Mouse (Mus musculus): Measurements from ENCODE around the gene Olfr323.

Gene Olfr323

GRCm38 (mm10) chr11:58630401-58630800, at the start of gene Olfr323:
Gene Olfr323, minus strand, starts transcription at chr11:58630501.
- DNase-seq (ENCODE audit: low spot score in 2 of 2) = no peak

DNA sequence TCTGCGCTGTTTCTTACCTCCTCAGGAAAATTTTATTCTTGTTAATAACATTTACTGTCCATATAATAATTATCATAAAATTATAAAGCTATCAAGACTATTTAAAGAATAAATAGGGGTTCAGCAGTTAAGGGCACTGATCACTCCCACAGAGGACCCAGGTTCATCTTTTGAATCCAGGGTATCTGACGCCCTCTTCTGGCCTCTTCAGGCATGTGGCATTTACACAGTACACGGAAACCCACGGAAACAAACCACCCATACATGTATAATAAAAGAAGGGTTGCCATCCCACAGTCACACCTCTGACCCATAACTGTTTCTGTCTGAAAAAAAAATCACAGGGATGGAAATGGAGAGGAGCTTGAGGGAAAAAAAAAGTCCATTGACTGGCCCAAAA, 41.5 kb upstream of the Olfr323 start:
- DNase-seq (ENCODE audit: low spot score in 2 of 2) = no peak

GRCm38 (mm10) chr11:58669252-58669651, 39.0 kb upstream of the Olfr323 start:
- no peak for DNase-seq (ENCODE audit: low spot score in 2 of 2)

- DNase-seq (ENCODE audit: low spot score in 2 of 2) = no peak
Observed at GRCm38 (mm10) chr11:58658596-58658995, 28.3 kb upstream of the Olfr323 start, which contains the start of gene Olfr322. Gene Olfr322, plus strand, starts transcription at chr11:58658782.

GRCm38 (mm10) chr11:58655151-58655550, 24.9 kb upstream of the Olfr323 start:
- DNase-seq (ENCODE audit: low spot score in 2 of 2) = no peak

- DNase-seq (ENCODE audit: low spot score in 2 of 2) = no peak
Observed at GRCm38 (mm10) chr11:58643350-58643749, 13.0 kb upstream of the Olfr323 start.

- no peak for DNase-seq (ENCODE audit: low spot score in 2 of 2)
Observed at GRCm38 (mm10) chr11:58641638-58642358, 11.5 kb upstream of the Olfr323 start.

- DNase-seq (ENCODE audit: low spot score in 2 of 2) = no peak
Observed at GRCm38 (mm10) chr11:58641057-58641456, 10.8 kb upstream of the Olfr323 start.

DNA sequence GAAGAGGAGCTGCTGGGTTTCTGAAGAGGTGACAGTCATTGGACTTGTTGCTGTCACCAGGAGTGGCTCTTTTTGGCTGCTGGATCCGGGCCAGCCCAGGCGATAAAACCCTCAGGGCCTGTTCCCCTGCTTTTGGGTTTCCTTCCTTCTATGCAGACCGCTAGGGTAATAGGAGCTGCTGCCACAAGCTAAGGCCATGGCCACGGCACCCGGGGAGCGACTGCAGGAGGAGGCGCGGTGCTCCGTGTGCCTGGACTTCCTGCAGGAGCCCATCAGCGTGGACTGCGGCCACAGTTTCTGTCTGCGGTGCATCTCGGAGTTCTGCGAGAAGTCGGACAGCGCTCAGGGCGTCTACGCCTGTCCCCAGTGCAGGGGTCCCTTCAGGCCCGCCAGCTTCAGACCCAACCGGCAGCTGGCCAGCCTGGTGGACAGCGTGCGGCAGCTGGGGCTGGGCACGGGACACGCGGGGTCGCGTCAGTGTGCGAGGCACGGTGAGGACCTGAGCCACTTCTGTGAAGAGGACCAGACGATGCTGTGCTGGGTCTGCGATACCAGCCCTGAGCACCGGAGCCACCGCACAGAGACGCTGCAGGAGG, 10.1 kb upstream of the Olfr323 start, which contains the start of gene Trim58:
Trim58 (plus strand) TSS at position 194 of the 596 bp plus-strand sequence.
- no peak for DNase-seq (ENCODE audit: low spot score in 2 of 2)

GRCm38 (mm10) chr11:58638176-58638701, 7.9 kb upstream of the Olfr323 start:
- peak in 1 of 2 experiments; percentile 7 for DNase-seq (ENCODE audit: low spot score in 2 of 2)

GRCm38 (mm10) chr11:58636376-58636977, 6.2 kb upstream of the Olfr323 start:
- DNase-seq (ENCODE audit: low spot score in 2 of 2) = peak in 1 of 2 experiments; percentile 35

DNA sequence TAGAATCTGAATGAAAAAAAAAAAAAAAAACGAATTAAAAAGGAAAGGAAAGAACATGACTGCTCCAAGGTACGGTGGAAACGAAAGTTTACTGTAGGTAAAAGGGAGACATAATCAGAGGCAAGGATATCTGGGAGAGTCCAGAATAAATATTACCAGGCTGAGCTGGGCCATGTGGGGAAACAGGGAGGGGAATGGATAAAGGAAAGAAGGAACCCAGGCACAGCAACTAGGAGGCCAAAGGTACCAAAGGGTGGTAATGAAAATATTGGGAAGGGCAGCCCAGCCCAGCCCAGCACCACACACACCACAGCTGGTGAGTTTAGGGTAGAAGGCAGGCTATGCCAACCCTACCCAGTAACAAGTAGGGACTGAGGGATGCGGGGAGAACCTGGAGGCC, 4.6 kb upstream of the Olfr323 start:
- no peak for DNase-seq (ENCODE audit: low spot score in 2 of 2)

DNA sequence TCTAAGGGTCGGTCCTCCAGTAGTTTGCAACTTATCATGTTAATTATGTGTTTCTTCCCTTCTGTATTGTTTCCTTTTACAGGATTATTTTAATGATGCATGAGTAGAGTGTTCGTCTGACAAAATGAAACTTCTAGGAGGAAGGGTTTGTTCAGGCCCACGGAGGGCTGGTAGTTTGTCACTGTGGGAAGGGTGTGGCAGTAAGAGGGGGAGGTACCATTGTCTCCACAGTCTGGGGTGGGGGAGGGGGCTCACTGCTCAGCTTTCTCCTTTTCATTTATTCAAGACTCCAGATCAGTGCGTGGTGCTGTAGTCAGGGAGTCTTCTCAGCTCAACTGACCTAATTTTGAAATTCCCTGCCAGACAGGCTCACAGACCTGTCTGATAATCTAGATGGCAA, 4.2 kb downstream of the Olfr323 start:
- DNase-seq (ENCODE audit: low spot score in 2 of 2) = no peak

DNA sequence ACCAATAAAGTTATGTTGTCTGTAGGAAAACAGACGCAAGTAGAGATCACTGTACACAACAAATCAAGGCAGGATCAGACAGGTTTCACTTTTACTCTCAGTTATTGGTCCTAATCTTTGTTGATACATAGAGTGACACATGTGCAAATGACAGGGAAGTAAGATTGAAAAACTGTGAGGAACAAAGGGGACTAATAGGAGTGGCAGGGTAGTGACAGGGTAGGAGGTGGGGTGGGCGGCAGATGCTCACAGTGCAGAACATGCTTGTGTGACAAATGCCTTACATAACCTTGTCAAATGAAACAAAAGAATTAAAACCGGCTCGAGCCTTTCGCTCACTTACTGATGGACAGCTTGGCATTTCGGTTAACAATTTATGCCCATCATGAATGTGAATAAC, 11.5 kb downstream of the Olfr323 start:
- no peak for DNase-seq (ENCODE audit: low spot score in 2 of 2)

DNA sequence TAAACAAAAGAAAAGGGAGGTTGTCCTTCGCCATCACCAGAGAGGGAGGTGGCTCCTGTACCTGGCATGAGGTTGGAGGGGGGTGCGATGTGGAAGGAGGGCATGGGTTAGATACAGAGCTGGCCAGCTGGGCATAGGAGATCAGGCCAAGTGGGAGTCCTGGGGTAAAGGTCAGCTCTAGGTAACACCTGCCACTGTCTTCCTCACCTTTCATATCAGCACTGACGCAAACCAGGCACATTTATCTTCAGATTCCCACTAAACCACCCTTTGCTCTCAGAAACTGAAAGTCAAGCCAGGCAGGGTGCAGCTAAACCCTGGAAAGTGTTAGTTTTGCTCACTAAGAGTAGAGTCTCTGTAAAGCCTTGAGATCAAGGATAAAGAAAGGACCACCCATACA, 11.9 kb downstream of the Olfr323 start:
- peak in 1 of 2 experiments; percentile 16 for DNase-seq (ENCODE audit: low spot score in 2 of 2)

DNA sequence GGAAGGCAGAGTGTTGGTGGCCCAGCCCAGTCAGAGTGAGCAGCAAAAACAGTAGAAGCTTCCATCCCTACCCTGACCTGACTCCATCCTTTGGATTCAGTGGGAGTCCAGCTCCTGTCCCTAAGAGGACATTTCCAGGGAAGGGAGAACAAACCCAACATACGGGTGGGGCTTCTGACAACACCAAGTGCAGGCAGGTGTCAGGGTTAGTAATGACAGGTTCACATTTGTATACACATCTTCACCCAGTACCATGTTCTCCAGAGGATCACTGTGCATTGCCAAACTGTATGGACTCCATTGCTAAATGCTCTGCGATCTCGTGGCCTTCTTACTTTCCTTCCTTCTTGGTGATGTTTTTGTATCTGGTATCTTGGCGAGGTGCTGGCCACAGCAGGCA, 14.3 kb downstream of the Olfr323 start, which contains the start of gene 2210407C18Rik:
2210407C18Rik (minus strand) TSS at position 101 of the 400 bp plus-strand sequence.
- no peak for DNase-seq (ENCODE audit: low spot score in 2 of 2)

DNA sequence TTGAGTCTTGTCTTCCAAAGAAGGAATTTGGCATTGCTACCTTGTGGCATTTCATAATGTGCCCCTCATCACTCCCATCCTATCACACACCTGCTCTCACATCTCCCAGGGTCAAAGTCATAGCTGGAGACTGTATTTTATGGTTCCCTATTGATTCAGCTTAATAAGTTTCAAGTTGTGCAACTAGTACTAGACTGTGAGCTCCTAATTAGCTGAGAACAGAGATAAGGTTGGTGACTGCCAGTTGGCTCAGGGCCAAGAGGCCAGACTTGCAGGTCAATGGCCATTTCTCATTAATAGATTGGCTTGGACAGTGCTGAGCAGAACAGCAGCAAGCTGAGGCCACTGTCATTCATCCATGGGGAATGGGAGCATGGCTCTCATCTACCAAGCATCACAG, 15.8 kb downstream of the Olfr323 start:
- no peak for DNase-seq (ENCODE audit: low spot score in 2 of 2)

- DNase-seq (ENCODE audit: low spot score in 2 of 2) = no peak
Observed at GRCm38 (mm10) chr11:58613359-58613758, 16.9 kb downstream of the Olfr323 start.

DNA sequence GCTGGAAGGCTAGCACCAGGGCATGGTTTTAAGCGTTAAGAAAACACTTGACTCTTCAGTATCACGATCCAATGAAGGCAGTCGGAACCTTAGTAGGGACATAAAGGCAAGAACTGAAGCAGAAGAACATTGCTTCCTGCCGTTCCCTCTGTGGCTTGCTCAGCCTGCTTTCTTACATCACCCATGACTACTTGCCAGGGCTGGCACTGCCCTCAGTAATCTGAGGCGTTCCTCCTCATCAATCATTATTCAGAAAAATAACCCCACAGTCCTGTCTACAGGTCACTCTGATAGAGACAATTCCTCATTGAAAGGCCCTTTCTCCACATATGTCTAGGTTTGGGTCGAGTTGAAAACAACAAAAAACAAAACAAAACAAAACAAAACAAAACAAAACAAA, 23.3 kb downstream of the Olfr323 start:
- DNase-seq (ENCODE audit: low spot score in 2 of 2) = no peak

DNA sequence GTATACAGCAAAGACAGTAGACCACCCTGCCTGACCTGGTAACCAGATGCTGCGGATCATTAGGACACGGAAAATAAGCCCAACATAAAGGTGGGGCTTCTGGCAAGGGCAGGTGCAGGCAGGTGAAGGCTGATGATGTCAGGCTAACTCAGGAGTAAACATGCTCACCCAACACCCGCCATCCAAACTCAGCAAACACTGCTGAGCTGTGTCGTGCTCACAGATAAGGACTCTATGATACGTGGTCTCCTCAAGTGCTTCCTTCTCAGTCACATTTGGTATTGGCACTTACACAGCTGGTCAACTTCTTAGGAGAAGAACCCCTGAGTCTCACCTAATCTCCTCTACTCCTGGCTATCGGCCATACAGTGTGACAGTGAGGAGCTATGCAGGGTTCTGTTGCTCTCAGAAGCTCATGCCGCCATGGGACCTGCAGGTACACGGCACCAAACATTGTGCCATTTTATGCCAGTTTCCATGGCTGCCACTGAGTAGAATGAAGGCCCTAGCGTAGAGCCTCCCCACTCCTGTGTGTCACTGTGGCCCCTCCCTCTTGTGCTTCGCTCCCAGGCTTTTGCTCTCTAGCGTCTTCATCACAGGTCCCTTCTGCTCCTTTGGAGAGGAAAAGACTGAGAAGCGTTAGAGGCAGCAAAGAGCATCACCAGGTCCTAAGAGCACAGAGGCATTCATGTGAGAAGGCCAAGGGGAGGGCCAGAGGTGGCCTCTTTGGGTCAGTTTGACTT, 24.0 kb downstream of the Olfr323 start:
- DNase-seq (ENCODE audit: low spot score in 2 of 2) = no peak

GRCm38 (mm10) chr11:58605228-58605627, 25.1 kb downstream of the Olfr323 start:
- peak; percentile 6 to 27 for DNase-seq (ENCODE audit: low spot score in 2 of 2)

GRCm38 (mm10) chr11:58604688-58605087, 25.6 kb downstream of the Olfr323 start:
- DNase-seq (ENCODE audit: low spot score in 2 of 2) = no peak

Measured in heart, adult 9 months (tissue).